Mouse (Mus musculus): ENCODE results near the gene Cep131. TPM values are rescaled to one million over a fixed set of nuclear protein-coding genes. Genes with fewer than 3 reads are reported as not detected.

The Cep131 gene
- under 1 TPM; 0.28 to 0.48 (median 0.29) TPM for polyA plus RNA-seq (2017; shearing (Covaris generic))

DNA sequence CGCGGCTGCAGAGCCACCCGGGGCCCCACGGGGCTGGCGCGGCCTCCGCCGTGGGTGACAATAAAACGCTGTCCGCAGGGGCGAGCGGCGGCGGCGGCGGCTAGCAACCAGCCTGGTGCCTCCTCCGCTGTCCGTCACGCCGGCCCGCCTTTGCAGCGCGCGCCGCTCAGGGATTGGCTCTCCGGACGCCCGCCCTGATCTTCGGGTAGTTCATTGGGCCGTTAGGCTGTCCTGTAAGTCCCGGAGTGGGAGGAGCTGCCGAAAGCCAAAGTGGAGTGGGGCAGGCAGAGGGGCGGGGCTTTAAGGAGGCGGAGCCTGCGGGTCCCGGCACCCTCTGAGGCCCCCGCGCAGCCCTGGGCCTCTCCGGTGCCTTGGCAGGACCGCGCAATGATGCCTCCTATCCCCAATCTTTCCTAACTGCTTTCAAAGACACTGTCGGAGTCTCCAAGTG lies at the start of gene Cep131:
Gene Cep131 (minus strand): TSS at position 126 of the 451 bp plus-strand sequence.
- peak; percentile 99 for ATAC-seq

DNA sequence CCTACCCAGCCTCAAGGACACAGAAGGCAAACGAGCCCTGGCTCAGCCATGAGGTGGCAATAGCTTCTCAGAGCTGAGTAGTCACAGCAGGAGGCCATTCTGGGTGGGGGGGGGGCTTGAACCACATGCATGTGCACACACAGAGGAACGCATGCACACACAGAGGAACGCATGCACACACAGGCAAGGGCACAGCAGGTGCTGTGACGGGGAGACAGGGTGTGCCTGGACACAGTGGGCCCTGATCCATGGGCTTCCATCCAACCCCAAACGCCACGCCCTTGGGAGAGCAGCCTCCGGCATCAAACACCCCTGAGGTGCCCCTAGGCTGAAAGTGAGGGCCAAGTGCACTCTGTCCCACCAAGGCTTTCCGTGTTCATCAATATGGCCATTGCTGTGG lies 49.6 kb upstream of the Cep131 start:
- ATAC-seq, result no peak

DNA sequence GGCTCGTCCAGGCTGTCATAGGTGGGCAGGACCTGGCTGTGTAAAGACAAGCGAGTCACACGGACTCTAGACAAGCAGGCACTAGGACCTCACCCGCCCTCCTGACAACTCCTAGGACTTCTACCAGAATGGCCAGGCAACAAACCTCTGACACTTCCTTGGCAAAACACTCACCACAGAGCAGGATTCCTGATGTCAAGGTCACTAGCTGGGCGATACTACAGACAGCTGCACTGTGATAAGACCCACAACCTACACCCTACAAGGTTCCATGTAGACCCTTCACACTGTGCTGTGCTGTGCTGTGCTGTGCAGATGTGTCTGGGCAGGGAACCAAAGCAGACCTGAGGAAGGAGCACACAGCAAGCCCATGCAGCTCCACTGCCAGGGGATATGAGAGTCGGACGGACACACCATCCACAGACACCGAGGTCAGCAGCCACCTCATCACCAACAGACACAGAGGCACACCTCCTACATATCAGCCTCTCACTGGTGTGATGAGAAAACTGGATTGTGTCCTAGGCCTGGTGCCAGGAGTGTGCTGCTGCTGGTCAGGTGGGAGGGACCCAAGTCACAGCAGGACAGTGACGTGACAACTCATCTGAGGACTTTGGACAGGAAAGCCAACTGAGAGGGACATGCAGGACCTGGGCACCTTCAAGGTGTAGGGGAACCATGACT lies 48.4 kb upstream of the Cep131 start:
- ATAC-seq, result no peak

DNA sequence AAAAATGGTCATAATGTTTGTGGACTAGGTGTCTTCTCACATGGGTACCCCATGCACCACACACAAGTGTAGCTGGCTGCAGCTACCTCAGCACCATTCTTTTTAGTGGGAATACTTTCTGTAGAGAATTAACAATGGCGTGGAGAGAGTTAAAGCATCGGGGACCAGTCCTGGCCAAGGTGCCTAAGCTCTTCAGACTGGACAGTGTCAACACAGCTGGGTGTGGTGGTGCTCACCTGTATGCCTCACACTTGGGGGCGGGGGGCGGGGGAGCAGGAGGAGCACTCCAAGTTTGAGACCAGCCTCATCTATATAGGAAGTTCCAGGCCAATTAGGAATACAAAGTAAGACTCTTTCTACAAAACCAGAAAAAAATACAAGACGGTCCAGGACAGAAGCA lies 47.5 kb upstream of the Cep131 start:
- ATAC-seq, result no peak

DNA sequence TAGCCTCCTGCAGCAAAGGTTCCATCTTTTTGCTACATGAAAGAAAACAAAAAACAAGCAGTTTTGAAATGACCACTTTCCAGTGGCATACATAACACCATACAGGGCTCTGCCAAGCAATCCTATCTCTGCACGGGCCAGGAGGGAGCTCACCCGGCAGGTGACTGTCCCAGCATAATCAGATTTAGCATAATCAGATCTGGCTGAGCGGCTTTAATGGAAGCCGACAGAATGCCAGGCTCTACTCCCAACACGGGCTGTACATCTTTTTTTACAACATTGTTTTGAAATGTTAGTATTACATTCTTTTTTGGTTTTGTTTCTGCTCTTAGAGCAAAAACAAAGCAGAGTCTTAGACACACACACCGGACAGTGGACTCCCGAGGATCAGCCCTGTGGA lies 42.7 kb upstream of the Cep131 start:
- ATAC-seq, result no peak

DNA sequence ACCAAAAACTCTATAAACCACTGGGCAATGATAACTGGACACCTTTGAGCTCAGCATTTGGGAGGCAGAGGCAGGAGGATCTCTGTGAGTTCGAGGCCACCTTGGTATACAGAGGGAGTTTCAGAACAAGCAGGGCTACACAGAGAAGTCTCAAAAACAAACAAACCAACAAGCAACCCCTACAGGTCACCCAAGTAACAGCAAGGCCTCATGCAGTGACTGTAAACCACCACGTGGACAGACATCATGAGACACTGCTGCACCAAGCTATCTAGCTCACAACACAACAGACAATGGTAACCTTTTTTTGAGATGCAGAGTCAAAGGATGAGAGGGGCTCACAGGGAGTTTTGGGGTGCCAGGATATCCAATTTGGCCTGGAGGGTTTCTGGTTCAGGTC lies 40.2 kb upstream of the Cep131 start:
- ATAC-seq, result no peak

DNA sequence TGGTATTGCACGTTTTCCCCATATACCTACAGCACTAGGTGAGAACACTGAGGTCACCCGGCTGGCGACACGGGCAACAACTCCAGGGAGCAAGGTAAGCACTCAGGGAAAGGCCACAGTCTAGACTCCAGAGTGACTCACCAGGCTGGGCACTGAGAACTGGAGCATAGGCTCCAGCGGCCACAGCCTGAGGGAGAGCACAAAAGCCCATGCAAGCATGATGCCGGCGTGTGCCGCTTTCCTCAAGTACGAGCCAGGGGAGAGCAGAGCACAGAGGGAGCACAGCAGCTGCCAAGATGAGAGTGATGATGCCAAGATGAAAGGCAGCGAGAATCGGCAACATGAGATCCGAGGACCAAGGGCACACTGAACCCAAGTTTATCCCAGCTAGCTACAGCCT lies 35.5 kb upstream of the Cep131 start:
- no peak for ATAC-seq

DNA sequence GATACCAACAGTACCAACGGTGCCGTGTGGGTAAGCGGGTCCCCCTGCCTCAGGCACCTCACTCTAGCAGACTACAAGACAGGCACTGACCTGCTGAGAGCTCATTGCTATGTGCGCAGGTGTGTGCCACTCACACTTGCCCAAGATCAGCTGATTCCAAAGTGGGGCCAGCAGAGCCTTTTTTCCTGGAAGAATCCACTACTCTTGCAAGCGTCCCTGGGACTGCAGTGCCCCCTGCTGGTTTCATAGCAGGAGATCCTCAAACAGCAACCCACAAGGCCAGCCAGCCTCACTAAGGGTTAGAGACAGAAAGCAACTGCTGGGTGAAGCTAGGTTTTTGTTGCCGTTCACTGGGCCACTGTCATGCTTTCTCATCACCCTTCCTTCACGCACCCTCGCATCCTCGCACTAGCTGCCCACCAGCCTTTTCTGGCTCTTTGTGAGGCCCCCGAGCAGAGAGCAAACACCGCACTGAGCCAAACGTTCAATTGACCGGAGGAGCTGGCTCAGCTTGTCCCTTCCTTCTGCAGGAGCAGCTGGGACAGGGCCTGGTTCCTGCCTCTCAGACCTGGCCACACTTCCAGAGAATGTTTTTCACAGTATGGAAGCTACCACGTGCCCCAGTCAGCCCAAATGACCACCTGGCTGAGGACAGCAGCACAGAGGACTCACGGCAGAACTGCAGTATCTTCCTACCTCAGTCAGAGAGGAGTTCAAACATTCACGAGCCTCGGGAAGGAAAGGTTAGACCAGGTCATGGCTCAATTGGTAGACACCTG lies 34.2 kb upstream of the Cep131 start:
- no peak for ATAC-seq

DNA sequence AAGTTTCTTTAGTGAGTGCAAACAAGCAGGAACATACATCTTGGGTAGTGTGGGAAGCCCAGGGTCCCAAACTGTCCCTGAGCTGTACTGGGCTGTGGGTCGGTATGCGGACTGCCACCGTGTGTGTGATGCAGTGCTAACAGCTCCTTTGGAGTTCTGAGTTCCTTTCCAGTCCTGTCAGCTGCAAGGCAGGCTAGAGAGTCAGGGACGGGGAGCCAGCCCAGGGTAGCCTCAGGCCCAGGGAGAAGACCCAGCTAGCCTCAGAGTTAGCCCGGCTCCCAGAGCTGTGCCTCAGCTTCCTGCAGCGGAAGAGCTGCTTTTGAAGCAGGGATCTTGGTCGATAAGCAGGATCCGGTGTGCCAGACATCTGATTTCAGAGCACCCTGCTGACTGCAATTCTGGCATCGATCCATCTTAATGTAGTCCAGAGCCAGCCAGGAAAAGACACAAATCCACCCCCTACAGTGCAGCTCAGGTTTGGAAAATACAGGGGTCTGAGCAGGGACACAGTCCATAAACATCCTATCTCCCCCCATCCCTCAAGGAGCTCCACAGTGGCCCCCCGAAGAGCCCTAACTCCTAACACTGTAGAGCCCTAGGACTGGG lies 33.4 kb upstream of the Cep131 start:
- ATAC-seq, result no peak

DNA sequence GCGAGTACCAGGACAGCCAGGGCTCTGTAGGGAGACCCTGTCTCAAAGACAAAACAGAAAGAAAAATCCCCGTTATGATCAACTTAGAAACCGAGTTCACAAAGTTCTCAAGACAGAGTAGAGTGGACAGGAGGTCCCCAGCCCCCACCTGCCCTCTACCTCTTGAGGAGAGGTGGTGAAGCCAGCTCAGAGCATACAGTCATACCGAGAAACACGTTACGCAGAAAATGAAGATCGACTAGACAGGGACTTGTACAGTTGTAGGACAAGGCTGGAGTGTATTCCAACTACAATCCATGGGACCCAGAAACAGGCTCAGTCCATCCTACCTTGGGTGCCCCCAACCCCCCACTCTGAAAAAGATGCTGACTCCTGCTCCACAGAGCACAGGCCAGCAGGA lies 32.5 kb upstream of the Cep131 start:
- ATAC-seq, result no peak

DNA sequence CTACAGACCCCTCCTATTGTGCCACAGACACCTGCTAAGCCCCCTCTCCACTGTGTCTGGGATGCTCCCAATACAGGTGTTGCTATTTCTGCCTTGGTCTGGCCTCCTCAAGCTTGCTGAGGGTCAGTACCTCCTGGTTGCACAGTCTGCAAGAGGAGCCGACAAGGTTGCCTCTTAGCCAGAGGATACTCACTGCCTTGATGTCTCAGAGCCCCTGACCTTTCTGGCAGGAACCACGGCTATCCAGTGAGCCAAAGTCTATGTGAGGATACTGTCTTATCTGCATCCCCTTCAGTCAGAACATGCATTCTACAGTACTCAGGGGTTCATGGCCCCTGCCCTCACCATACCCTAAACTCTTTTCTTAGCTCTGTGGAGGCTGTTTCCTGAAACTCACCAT lies 31.0 kb upstream of the Cep131 start:
- ATAC-seq, result no peak

DNA sequence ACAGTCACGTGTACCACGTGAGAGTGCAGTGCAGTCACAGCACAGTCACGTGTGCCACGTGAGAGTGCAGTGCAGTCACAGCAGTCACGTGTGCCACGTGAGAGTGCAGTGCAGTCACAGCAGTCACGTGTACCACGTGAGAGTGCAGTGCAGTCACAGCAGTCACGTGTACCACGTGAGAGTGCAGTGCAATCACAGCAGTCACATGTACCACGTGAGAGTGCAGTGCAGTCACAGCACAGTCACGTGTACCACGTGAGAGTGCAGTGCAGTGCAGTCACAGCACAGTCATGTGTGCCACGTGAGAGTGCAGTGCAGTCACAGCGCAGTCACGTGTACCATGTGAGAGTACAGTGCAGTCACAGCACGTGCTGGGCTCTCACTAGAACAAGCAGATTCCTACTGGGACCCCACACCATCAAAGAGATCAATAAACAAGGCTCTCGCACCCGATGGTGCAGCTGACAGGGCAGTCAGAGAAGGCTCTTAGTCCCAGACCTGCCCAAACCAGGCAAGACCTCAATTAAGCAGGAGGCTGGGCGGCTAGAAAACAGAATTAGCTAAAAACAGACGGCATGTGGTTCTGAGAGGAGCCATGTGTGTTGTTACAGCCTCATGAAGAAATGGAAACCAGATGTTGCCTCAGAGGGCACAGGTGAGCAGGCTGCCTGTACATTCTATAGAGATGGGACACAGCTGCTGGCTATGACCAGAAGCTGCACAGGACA lies 28.0 kb upstream of the Cep131 start:
- ATAC-seq, result no peak

DNA sequence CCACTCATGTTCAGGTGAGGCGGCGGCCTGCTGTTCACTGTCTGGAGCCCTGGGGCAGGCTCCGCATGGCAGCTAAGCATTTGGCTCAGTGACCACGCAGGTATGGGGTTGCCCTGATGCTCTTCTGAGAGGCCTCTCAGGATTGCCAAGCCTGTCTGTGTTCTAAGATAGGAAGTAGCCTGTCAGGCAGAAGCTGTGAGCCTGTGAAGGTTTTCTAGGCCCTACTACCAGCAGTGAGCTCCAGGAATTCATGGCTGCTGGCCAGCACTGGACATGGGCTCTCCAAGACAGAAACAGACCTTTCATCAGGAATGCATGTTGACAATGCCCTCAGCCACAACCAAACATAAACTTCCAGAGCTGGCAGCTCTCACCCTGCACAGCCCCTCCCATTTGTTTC lies 25.5 kb upstream of the Cep131 start:
- ATAC-seq, result no peak

DNA sequence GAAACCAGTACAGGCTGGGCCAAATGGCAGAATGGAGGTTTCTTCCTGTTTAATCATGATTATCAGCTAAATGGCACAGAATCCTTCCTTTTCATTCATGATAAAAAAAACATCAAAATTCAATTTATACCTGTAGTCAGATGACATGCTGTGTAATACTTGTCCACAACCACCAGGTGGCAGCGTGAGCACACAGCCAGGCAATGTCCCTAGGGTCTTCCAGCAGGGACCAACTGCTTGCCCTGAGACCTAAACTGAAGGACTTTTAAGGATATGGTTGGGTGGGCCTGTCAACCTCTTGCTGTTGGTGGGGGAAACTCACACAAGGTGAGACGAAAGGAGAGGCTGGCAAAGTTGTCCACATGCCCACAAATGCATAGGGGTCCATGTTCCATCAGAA lies 24.4 kb upstream of the Cep131 start:
- ATAC-seq, result peak; percentile 48

DNA sequence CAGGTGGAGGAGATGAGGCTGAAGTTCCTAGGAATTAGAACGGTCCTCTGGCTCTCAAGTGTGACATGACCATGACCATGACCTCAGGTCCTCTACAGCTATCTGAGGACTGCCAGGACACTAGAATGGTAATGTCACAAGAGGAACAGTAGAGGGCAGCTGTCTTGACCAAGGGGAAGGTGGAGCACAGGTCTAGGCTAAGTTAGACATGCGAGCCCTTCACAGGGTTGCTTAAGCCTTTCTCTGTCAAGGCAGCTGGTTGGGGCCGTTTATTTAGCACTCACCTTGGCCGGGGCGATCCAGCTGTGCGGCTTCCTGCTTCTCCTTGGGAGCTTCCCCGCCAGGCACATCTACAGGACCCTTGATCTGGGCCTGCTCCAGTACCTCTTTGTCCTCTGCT lies 23.9 kb upstream of the Cep131 start:
- ATAC-seq, result no peak

DNA sequence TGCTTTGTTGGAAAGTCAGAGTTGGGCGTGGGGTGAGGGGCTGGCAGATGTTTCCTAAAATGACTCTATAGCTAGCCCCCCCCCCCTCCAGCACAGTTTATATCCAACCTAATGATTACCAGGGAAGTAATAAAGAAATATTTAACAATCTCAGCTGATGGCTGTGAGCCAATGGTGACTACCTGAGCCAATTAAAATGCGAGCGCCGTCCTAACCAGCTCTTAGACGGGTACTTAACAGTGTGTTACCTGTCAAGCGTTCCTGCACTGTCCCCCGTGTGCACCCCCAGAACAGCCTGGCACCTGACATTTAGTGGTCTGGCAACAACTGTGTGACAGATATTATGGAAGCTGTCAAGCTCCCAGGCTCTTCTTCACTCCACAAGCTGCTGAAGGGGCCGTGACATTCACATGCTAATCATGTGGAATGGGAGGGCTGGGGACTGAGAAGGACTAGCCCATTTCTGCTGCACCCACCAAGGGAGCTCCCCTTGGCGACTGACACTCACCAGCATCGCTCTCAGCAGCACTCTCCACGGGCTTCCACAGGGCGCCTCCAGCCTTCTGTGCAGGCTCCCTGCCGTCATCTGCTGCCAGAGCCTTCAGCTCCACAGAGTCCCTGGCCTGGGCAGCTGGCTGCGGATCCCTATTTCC lies 23.1 kb upstream of the Cep131 start:
- no peak for ATAC-seq

DNA sequence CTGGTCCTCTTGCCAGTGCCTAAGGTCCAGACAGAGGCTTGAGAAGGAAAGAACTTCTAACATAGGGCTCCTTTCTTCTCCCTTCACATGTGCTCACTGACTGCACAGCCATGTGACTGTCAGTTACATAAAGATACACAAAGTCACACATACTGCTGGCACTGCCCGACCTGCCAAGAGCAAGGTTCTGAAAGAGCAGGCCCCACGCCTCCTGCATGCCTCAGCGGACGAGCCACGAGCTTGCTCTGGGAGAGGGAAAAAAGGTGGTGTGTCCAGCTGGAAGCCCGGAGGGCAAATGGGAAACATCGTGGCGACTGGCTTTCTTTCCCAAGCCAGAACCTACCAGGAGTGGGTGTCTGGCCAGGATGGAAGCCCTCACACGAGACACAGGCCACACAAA lies 21.2 kb upstream of the Cep131 start:
- ATAC-seq, result no peak

DNA sequence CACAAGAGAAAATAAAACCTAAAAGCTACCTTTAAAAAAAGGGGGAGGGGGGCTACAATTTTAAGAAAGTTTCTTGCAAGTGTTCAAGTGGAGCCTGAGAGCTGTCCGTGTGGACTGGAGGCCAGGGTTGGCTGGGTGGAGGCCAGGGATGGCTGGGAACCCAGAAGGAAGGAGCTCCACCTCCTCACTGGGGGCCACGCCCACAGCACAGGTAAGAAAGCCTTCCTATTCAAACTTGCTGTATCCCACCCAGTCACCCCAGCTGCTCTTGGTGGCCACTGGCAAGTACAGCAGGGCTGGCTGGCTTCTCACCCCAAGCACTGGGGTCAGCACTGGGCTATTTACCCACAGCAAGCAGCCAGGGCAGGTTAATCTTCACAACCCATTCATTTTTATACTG lies 20.4 kb upstream of the Cep131 start:
- no peak for ATAC-seq

DNA sequence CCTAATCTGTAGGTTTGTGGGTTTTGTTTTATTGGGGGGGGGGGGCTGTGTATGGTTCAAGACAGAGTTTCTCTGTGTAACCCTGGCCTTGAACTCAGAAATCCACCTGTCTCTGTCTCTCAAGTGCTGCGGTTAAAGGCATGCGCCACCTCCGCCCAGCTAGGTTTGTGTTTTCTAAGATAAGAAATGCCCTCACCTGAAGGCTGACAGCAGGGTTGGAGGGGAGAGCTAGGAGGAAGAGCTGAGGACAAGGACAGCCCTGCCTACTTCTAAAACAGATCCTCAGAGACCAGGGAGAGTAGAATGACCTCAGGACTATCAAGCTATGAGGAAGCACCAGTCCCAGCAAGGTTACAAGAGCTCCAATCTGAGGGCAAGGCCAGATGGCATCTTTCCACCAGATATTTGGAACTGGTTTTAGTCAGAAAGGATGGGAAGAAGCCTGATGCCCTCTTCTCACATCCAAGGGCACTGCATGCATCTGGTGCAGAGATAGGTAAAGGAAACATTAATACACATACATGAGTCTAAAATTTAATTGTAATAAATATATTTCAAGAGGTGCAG lies 16.9 kb upstream of the Cep131 start:
- ATAC-seq, result no peak

DNA sequence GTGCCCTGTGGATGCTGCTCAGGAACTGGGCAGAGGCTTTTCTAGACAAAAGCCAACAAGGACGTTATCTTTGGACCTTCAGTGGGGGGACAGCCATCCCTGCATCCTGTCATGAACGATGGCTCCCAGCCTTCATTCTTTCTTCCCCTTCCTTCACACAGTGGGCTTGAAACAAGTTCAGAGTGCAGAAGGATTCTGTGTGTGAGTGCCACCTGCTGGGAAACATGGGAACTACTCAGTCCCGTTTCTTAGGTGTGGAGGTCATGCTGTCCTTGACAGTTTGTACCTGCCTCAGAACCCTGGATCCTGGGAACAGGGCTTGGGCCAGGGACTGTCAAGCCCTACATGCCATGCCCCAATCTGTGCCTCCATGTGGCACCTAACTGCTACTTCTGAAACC lies 14.4 kb upstream of the Cep131 start:
- no peak for ATAC-seq

DNA sequence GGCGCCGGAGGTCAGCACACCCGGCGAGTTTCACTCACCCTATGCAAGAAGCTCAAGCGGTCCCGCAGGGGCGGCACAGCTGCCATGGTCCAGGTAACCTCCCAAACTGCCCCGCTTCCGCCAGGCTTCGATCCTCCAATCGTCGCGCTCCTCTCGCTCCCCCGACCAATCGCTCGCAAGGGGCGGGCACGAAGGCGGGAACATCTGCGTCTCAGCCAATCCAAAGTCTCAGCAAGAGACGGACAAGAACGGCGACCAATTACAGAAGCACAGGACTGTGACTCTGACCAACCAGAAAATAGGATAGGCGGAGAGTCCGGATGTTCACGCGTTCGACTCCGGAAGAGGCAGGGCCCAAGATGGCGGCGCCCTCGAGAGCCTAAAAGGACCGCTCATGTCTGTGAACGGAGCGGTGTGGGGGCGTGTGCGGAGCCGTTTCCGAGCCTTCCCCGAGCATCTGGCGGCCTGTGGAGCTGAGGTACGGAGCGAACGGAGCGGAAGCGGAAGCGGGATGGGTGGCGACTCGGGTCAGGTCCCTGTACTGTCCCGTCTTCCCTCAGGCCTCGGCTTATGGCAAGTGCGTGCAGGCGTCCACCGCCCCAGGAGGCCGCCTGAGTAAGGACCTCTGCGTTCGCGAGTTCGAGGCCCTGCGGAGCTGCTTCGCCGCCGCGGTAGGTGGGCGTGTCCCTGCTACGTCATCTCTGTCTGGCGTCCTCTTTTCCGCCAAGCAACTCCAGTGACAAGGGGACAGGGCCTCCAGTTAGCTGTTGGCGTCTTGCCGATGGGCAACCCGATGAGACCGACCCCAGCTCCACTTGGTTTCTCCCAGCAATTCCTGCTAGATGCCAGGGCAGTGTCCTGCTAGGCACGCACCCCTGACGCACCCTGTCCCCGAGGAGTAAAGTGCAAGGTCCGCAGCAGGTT lies 12.2 kb upstream of the Cep131 start, which contains the start of the genes Tepsin and Ndufaf8:
Gene Tepsin (minus strand): TSS at position 144 of the 924 bp plus-strand sequence.
Gene Ndufaf8 (plus strand): TSS at position 341 of the 924 bp plus-strand sequence.
- ATAC-seq, result peak; percentile 99

Data from inflammation-experienced regulatory T-cells, adult 6 months (primary cell).